Comparison of ENCODE assay signal across 15 mouse cellular contexts in the genomic region with DNA sequence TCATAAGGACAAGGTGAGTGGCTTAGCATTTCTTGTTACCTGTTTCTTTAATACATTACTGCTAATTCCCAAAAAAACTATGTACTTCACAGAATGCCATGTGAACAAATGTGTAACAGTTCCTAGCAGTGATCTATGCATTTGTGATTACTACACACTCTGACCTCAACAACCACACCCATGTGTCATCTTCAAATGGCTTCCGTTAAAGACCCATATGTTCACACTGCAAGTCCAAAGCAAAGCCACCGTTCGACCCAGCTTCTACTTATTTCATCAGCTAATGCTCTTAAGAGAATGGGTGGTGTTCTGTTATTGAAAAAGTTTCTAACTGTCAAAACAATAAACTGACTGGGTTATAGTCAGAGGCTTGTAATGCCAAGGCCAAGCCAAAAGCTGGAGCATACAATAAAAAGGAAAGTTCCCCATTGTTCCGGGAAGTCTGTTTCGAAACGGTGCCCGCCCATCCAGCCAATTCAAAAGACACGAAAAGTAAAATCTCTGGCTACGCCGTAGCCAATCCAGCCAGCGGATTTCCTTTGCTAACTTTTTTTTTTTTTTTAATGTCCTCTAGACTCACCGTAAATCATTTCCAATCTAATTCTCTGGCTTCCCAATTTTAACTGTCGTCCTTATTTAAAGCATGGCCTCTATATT.
DNase-seq lines count a peak whose midpoint lies in the region; ATAC-seq lines count a peak whose summit lies in the region.
"Had no signal": no experiment of that assay in that cellular context is flagged by ENCODE, and none has a peak within 500 bp of the region (broad histone marks: within the 10 kb centered on the region; RNA-seq: fewer than 3 reads in every experiment).

No protein-coding gene starts in this region.

- peaks cover 36% of the 10 kb centered on the region for H3K4me1 ChIP-seq in kidney, embryonic 16.5 days (ENCODE audit: insufficient read depth, low read length)

- H3K9me3 ChIP-seq in kidney, embryonic 16.5 days (ENCODE audit: low read length) = no peaks in the 10 kb centered on the region
- H3K9me3 ChIP-seq: liver, embryonic 12.5 days; midbrain, embryonic 13.5 days had no signal

- WGBS in kidney, embryonic 16.5 days = 40% methylated on average over 13 of the region's 13 CpGs

- H3K27me3 ChIP-seq in kidney, embryonic 16.5 days (ENCODE audit: insufficient read depth, low read length) = peaks cover 2% of the 10 kb centered on the region; the same call in 1 of the 2 replicates
- H3K27me3 ChIP-seq: liver, embryonic 12.5 days; midbrain, embryonic 13.5 days had no signal

- no peak for ATAC-seq in kidney, embryonic 16.5 days (ENCODE audit: low FRiP score, low TSS enrichment)
- peak; percentile 81 for ATAC-seq in monocyte, adult 5-6 weeks (replicated peaks; ENCODE audit: insufficient number of reproducible peaks, low FRiP score, low TSS enrichment, poor library complexity, severe bottlenecking)
- no peak for ATAC-seq in erythroid progenitor cell, adult 5-6 weeks (replicated peaks; ENCODE audit: low FRiP score, poor library complexity, severe bottlenecking)
- ATAC-seq: liver, embryonic 12.5 days; midbrain, embryonic 13.5 days had no signal

- H3K4me2 ChIP-seq in kidney, embryonic 16.5 days (replicated peaks; ENCODE audit: low read depth, low read length) = peak overlapping the region; percentile 2
- H3K4me2 ChIP-seq: hindbrain, embryonic 14.5 days; liver, embryonic 12.5 days; midbrain, embryonic 13.5 days had no signal

- no peaks in the 10 kb centered on the region for H3K36me3 ChIP-seq in kidney, embryonic 16.5 days (ENCODE audit: insufficient read depth, low read length)
- H3K36me3 ChIP-seq: liver, embryonic 12.5 days; midbrain, embryonic 13.5 days had no signal

- H3K4me3 ChIP-seq in kidney, embryonic 16.5 days (ENCODE audit: low read length) = no peak overlapping the region
- H3K4me3 ChIP-seq: liver, embryonic 12.5 days; midbrain, embryonic 13.5 days had no signal

- H3K27ac ChIP-seq in kidney, embryonic 16.5 days (ENCODE audit: low read length) = no peak overlapping the region
- H3K27ac ChIP-seq: hindbrain, embryonic 14.5 days; liver, embryonic 12.5 days; midbrain, embryonic 13.5 days had no signal

- H3K9ac ChIP-seq in kidney, embryonic 16.5 days (replicated peaks; ENCODE audit: low read length) = no peak overlapping the region
- H3K9ac ChIP-seq: hindbrain, embryonic 14.5 days; liver, embryonic 12.5 days; midbrain, embryonic 13.5 days had no signal

- DNase-seq in adrenal gland, adult (ENCODE audit: inconsistent age in 2 of 2, low spot score in 1 of 2) = peak; percentile 14 to 57
- DNase-seq in adrenal gland, postnatal 14 days = no peak
- DNase-seq in lung, adult 18-20 months = peak; percentile 47 to 61
- DNase-seq in lung, postnatal 14 days = no peak
- no peak for DNase-seq in cerebellum, postnatal 4 days (ENCODE audit: low spot score in 2 of 2)
- DNase-seq: adrenal gland, postnatal 10 days; cerebellum, postnatal 10 days; spleen, adult 18-20 months; thymus, adult 2 months had no signal

Comparison
In these comparisons a context has a peak if more than half of its experiments do, and no peak if none do; other contexts are left out.
1. DNase-seq: peak in adrenal gland, adult (2 of 2) and lung, adult 18-20 months (2 of 2); none in adrenal gland, postnatal 14 days (single experiment), lung, postnatal 14 days (single experiment) and cerebellum, postnatal 4 days (0 of 2).